Mouse (Mus musculus): ENCODE measurements around the gene Ero1lb. TPM values are rescaled to one million over a fixed set of nuclear protein-coding genes. Genes with fewer than 3 reads are reported as not detected.
"Not testable (repeated sequence)": the region's sequence is repeated elsewhere in the genome, so short reads cannot be mapped to it uniquely, and the experiment has no call there.

Ero1lb gene
- polyA plus RNA-seq, 1 experiment from 2014 or later = 5.3 TPM

DNA sequence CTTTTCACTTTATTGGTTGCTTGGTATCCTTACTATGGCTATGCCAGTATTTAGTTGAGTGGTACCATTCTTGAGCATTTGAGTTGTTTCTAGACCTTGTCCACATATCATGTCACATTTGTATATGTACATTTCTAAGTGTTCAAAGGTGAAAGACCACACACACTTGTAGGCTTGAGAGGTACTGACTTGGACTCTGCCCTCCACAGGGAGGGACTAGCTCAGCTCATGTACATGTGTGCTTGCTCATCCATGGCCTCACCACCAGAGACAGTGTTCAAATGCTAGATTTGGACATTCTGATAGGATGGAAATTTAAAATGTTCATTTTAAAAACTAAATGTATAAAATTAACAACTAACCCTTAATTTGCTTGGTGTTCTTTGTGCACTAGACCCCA, 44.5 kb downstream of the Ero1lb start:
- not testable (repeated sequence) for H3K4me2 ChIP-seq (ENCODE audit: low read depth, low read length); H3K27ac ChIP-seq (replicated peaks; ENCODE audit: low read depth, low read length); H3K9ac ChIP-seq (ENCODE audit: low read depth, low read length); H3K4me3 ChIP-seq (ENCODE audit: low read depth, low read length); H3K27me3 ChIP-seq (replicated peaks; ENCODE audit: control insufficient read depth, insufficient read depth, low read length); H3K9me3 ChIP-seq (ENCODE audit: control insufficient read depth, low read length); H3K36me3 ChIP-seq (ENCODE audit: control insufficient read depth, insufficient read depth, low read length); H3K4me1 ChIP-seq (ENCODE audit: control insufficient read depth, insufficient read depth, low read length); DNase-seq (ENCODE audit: low spot score); ATAC-seq (ENCODE audit: low read depth)

DNA sequence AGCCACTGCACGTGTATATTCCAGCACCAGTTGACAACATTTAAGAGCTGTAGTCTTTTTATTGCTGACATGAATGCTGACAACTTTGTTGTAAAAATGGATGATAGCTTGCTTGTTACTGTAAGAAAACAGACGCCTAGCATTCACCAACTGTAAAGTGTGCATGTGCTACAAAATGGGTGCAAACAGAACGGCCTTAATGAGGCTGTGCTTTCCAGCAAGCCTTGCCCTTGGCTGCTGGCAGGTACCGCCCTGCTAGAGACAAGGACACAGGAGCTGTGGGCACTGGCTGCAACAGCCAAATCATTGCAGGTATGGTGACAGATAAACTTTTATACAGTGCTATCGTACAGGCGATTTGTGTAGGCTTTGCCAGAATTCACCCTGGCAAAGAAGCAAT, 48.4 kb downstream of the Ero1lb start:
- H3K27me3 ChIP-seq (replicated peaks; ENCODE audit: control insufficient read depth, insufficient read depth, low read length); H3K9me3 ChIP-seq (ENCODE audit: control insufficient read depth, low read length); H3K4me2 ChIP-seq (ENCODE audit: low read depth, low read length); H3K4me1 ChIP-seq (ENCODE audit: control insufficient read depth, insufficient read depth, low read length); H3K36me3 ChIP-seq (ENCODE audit: control insufficient read depth, insufficient read depth, low read length); H3K4me3 ChIP-seq (ENCODE audit: low read depth, low read length); DNase-seq (ENCODE audit: low spot score); H3K27ac ChIP-seq (replicated peaks; ENCODE audit: low read depth, low read length); H3K9ac ChIP-seq (ENCODE audit: low read depth, low read length); ATAC-seq (ENCODE audit: low read depth): not testable (repeated sequence)
- WGBS = 84% methylated on average over 4 of the region's 6 CpGs

DNA sequence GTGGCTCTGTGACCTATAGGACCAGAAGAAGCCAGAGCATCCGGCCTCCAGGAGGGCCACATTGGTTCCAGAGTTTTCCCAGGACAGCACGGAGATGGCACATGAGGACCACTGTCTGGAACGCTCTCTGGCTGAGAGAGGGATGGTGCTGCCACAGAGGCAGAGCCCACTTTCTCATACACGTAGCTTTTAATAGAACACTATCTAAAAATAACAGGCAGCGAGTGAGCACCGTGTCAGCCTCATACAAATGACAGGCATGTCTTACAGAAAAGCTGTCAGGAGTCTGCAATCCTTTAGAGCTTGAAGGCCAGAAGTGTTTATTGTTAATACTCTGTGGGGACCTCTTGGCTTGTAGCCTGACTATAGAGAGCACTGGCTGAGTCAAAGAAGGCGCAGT, 48.9 kb downstream of the Ero1lb start:
- not testable (repeated sequence) for ATAC-seq (ENCODE audit: low read depth); DNase-seq (ENCODE audit: low spot score); H3K9ac ChIP-seq (ENCODE audit: low read depth, low read length); H3K27ac ChIP-seq (replicated peaks; ENCODE audit: low read depth, low read length); H3K4me3 ChIP-seq (ENCODE audit: low read depth, low read length); H3K4me2 ChIP-seq (ENCODE audit: low read depth, low read length); H3K27me3 ChIP-seq (replicated peaks; ENCODE audit: control insufficient read depth, insufficient read depth, low read length); H3K9me3 ChIP-seq (ENCODE audit: control insufficient read depth, low read length); H3K4me1 ChIP-seq (ENCODE audit: control insufficient read depth, insufficient read depth, low read length)
- WGBS = 74% methylated on average over 7 of the region's 7 CpGs
- H3K36me3 ChIP-seq (ENCODE audit: control insufficient read depth, insufficient read depth, low read length) = 0 out of 2 replicates have a peak, but pooled peaks cover 10% of the 10 kb centered on the region

DNA sequence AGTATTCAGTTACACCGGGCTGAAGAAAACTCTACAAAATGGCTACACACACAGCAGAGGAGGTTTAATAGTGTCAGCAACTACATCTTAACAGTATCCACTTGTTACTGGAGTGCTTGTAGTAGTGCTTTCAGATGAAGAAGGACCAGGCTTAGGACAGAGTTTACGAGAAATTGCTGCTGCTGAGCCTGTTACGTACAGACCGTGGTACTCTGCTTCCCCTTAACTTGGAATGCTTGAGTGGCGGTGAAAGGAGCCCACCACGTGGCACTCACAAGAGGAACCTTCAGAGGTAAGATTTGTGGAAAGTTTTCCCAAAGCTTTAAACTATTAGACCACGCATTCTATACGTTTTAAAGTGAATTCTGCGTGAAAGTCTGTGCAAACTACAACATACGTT, 49.3 kb downstream of the Ero1lb start:
- not testable (repeated sequence) for H3K9me3 ChIP-seq (ENCODE audit: control insufficient read depth, low read length); H3K9ac ChIP-seq (ENCODE audit: low read depth, low read length); H3K4me2 ChIP-seq (ENCODE audit: low read depth, low read length); H3K4me3 ChIP-seq (ENCODE audit: low read depth, low read length); ATAC-seq (ENCODE audit: low read depth); H3K4me1 ChIP-seq (ENCODE audit: control insufficient read depth, insufficient read depth, low read length); DNase-seq (ENCODE audit: low spot score); H3K27ac ChIP-seq (replicated peaks; ENCODE audit: low read depth, low read length); H3K27me3 ChIP-seq (replicated peaks; ENCODE audit: control insufficient read depth, insufficient read depth, low read length)
- 82% methylated on average over 10 of the region's 10 CpGs for WGBS
- 0 out of 2 replicates have a peak, but pooled peaks cover 15% of the 10 kb centered on the region for H3K36me3 ChIP-seq (ENCODE audit: control insufficient read depth, insufficient read depth, low read length)

DNA sequence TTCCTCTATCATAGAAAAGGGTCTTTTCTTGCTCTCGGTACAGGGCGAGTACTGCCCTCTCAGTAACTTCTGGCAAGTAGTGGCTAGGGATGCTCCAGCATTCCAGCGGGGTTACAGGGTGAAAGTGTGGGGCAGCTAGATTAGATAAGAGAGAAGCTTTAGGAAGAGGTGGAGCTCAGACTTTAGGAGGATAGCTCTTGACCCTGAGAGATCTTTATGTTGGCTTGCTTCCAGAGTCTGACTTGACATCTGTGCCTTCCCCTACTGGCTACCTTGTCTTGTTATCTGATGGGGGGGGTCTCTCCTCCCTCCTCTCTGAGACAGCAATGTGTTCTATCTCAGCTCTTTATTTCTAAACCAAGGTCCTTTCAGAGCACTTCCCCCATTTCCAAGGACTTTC, 50.8 kb downstream of the Ero1lb start:
- WGBS = 85% methylated on average over 3 of the region's 3 CpGs
- H3K27ac ChIP-seq (replicated peaks; ENCODE audit: low read depth, low read length); ATAC-seq (ENCODE audit: low read depth); H3K9me3 ChIP-seq (ENCODE audit: control insufficient read depth, low read length); H3K4me3 ChIP-seq (ENCODE audit: low read depth, low read length); H3K4me2 ChIP-seq (ENCODE audit: low read depth, low read length); H3K4me1 ChIP-seq (ENCODE audit: control insufficient read depth, insufficient read depth, low read length); H3K27me3 ChIP-seq (replicated peaks; ENCODE audit: control insufficient read depth, insufficient read depth, low read length); H3K9ac ChIP-seq (ENCODE audit: low read depth, low read length); DNase-seq (ENCODE audit: low spot score): not testable (repeated sequence)
- peaks cover 25% of the 10 kb centered on the region; the same call in 1 of the 2 replicates for H3K36me3 ChIP-seq (ENCODE audit: control insufficient read depth, insufficient read depth, low read length)

DNA sequence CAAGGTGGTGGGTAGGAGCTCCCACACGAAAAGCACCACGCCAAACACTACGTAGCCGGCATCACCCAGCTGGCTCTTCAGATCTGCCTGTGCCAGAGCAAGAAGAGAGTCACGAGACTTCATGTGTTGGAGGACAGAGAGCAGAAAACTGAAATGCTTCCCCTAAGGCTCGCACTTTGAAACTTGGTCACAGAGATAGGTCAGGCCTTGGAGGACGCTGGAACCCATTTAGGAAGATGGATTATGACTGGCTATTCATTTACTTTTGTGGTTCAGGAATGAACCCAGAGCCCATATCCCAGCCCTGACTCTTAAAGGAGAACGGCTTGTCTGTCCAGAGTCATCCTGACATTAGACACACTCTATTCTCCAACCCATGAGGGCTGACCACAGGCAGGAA, 54.1 kb downstream of the Ero1lb start:
- H3K9ac ChIP-seq (ENCODE audit: low read depth, low read length); H3K4me2 ChIP-seq (ENCODE audit: low read depth, low read length); H3K27ac ChIP-seq (replicated peaks; ENCODE audit: low read depth, low read length); H3K9me3 ChIP-seq (ENCODE audit: control insufficient read depth, low read length); DNase-seq (ENCODE audit: low spot score); H3K4me1 ChIP-seq (ENCODE audit: control insufficient read depth, insufficient read depth, low read length); H3K27me3 ChIP-seq (replicated peaks; ENCODE audit: control insufficient read depth, insufficient read depth, low read length); ATAC-seq (ENCODE audit: low read depth); H3K4me3 ChIP-seq (ENCODE audit: low read depth, low read length): not testable (repeated sequence)
- 91% methylated on average over 8 of the region's 8 CpGs for WGBS
- H3K36me3 ChIP-seq (ENCODE audit: control insufficient read depth, insufficient read depth, low read length) = peaks cover 25% of the 10 kb centered on the region; the same call in 1 of the 2 replicates

DNA sequence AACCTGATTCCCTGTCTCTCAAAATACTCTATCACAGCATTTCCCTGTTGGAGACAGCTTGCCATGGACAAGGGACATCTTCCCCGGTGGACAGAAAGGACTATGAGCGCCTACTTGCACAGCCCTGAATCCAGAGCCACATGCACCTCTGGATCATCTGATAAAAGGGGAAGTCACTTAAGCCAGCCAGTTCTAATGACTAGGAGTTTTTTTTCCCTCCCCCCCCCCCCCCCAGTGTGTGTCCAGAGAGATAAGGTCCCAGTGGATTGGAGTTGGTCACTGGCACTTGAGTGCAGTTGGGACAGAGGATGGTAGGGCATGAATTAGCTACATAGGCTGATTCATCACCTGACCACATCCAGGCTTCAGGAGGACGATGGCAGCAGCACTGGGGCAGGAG, 60.4 kb downstream of the Ero1lb start:
- H3K27ac ChIP-seq (replicated peaks; ENCODE audit: low read depth, low read length); DNase-seq (ENCODE audit: low spot score); H3K4me1 ChIP-seq (ENCODE audit: control insufficient read depth, insufficient read depth, low read length); H3K4me3 ChIP-seq (ENCODE audit: low read depth, low read length); ATAC-seq (ENCODE audit: low read depth); H3K9me3 ChIP-seq (ENCODE audit: control insufficient read depth, low read length); H3K9ac ChIP-seq (ENCODE audit: low read depth, low read length); H3K36me3 ChIP-seq (ENCODE audit: control insufficient read depth, insufficient read depth, low read length); H3K27me3 ChIP-seq (replicated peaks; ENCODE audit: control insufficient read depth, insufficient read depth, low read length); H3K4me2 ChIP-seq (ENCODE audit: low read depth, low read length): not testable (repeated sequence)
- WGBS = 84% methylated on average over 3 of the region's 3 CpGs

DNA sequence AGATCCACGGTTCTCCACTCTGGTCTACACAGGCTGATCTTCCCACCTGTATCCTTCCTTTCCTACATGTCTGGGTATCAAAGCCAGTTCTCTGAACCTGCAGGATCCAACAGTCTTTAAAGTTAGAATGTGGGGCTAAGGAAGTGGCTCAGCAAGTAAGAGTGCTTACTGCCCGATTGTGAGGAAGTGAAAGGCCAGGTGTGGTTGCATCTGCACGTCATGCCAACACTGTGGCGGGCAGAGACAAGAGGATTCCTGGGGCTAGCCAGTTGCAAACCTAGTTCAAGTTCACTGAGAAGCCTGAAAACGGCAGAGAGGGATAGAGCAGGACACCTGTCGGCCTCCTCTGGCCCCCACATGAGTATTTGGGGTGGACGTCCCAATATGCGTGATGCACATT, 62.1 kb downstream of the Ero1lb start:
- H3K27me3 ChIP-seq (replicated peaks; ENCODE audit: control insufficient read depth, insufficient read depth, low read length); H3K4me2 ChIP-seq (ENCODE audit: low read depth, low read length); H3K4me3 ChIP-seq (ENCODE audit: low read depth, low read length); H3K9ac ChIP-seq (ENCODE audit: low read depth, low read length); DNase-seq (ENCODE audit: low spot score); H3K27ac ChIP-seq (replicated peaks; ENCODE audit: low read depth, low read length); H3K4me1 ChIP-seq (ENCODE audit: control insufficient read depth, insufficient read depth, low read length); ATAC-seq (ENCODE audit: low read depth); H3K36me3 ChIP-seq (ENCODE audit: control insufficient read depth, insufficient read depth, low read length); H3K9me3 ChIP-seq (ENCODE audit: control insufficient read depth, low read length): not testable (repeated sequence)
- WGBS = 92% methylated on average over 8 of the region's 8 CpGs

DNA sequence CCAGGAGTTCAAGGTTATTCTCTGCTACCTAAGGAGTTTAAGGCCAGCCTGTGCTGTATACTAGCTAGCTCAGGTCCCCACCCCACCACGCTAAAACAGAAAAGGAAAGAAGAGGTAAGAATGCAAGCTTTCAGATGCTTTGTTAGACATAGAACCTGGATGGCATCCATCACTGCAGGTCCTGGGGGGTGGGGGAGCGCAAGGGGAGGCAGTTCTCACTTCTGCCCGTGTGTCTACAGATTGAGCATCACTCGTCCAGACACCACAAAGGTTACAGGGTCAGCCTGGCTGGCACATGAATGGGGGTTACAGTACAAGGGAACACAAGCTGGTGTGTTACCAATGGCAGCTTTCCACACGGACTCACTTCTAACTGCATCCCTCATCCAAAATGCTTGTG, 62.5 kb downstream of the Ero1lb start:
- 85% methylated on average over 5 of the region's 5 CpGs for WGBS
- not testable (repeated sequence) for H3K4me2 ChIP-seq (ENCODE audit: low read depth, low read length); DNase-seq (ENCODE audit: low spot score); H3K9ac ChIP-seq (ENCODE audit: low read depth, low read length); H3K4me3 ChIP-seq (ENCODE audit: low read depth, low read length); H3K36me3 ChIP-seq (ENCODE audit: control insufficient read depth, insufficient read depth, low read length); H3K4me1 ChIP-seq (ENCODE audit: control insufficient read depth, insufficient read depth, low read length); H3K27me3 ChIP-seq (replicated peaks; ENCODE audit: control insufficient read depth, insufficient read depth, low read length); H3K9me3 ChIP-seq (ENCODE audit: control insufficient read depth, low read length); H3K27ac ChIP-seq (replicated peaks; ENCODE audit: low read depth, low read length); ATAC-seq (ENCODE audit: low read depth)
